Mouse (Mus musculus) forebrain, embryonic 11.5 days (tissue): ENCODE measurements around the gene Exoc3l4. TPM values are rescaled to one million over a fixed set of nuclear protein-coding genes. Genes with fewer than 3 reads are reported as not detected.

Source experiments
- ATAC-seq: fragments of 200-750 bp; cut with Nextera tagmentation; replicated peaks from 2 replicates; pipeline ENCODE4 v1.8.0; 2017; ENCODE audit warnings: moderate TSS enrichment; ENCODE audit not compliant: low FRiP score
- DNase-seq: peaks from one replicate; pipeline ENCODE4 v3.0.0-alpha.2; 2017; ENCODE audit warnings: low spot score
- H3K27ac ChIP-seq: fragments of 300-500 bp; sonication (generic); 2 replicates; pipeline ENCODE4 v1.5.1; 2014; ENCODE audit warnings: low read depth, low read length
- H3K27me3 ChIP-seq: fragments of 300-500 bp; sonication (generic); 2 replicates; pipeline ENCODE4 v1.6.1; 2014; ENCODE audit warnings: mild to moderate bottlenecking, low read length, mixed read lengths; ENCODE audit not compliant: control insufficient read depth, insufficient read depth
- H3K36me3 ChIP-seq: fragments of 300-500 bp; sonication (generic); 2 replicates; pipeline ENCODE4 v1.6.1; 2014; ENCODE audit warnings: mild to moderate bottlenecking, low read length, moderate library complexity, mixed read lengths; ENCODE audit not compliant: control insufficient read depth, insufficient read depth
- H3K4me1 ChIP-seq: fragments of 300-500 bp; sonication (generic); replicated peaks from 2 replicates; pipeline ENCODE4 v1.6.1; 2014; ENCODE audit warnings: low read length, mixed read lengths; ENCODE audit not compliant: control insufficient read depth, insufficient read depth
- H3K4me2 ChIP-seq: fragments of 300-500 bp; sonication (generic); 2 replicates; pipeline ENCODE4 v1.6.1; 2014; ENCODE audit warnings: low read depth, mild to moderate bottlenecking, low read length, moderate library complexity, mixed read lengths; ENCODE audit not compliant: severe bottlenecking
- H3K4me3 ChIP-seq: fragments of 300-500 bp; sonication (generic); 2 replicates; pipeline ENCODE4 v1.5.1; 2014; ENCODE audit warnings: low read depth, low read length
- H3K9ac ChIP-seq: fragments of 300-500 bp; sonication (generic); 2 replicates; pipeline ENCODE4 v1.6.1; 2014; ENCODE audit warnings: low read length
- H3K9me3 ChIP-seq: fragments of 300-500 bp; sonication (generic); 2 replicates; pipeline ENCODE4 v1.6.1; 2016; ENCODE audit warnings: low read length, mixed read lengths; ENCODE audit not compliant: control insufficient read depth
- WGBS: fragments of 180-500 bp; shearing (Covaris S2); extraction: QIAGEN DNeasy Blood & Tissue Kit; methylation state at CpG from one replicate; pipeline ENCODE4 v1.1.7; 2014; 5-methylcytosine and 5-hydroxymethylcytosine counted together
- polyA plus RNA-seq: library from polyadenylated mRNA; unstranded; fragments of >200 nt; fragmentation: Nextera tagmentation; extraction: Ambion mirVana; gene quantifications from 2 replicates; pipeline ENCODE4 v1.2.1, GENCODE M21; 2014

Exoc3l4 gene
- polyA plus RNA-seq, 1 experiment from 2014 or later, result 3.3 TPM

DNA sequence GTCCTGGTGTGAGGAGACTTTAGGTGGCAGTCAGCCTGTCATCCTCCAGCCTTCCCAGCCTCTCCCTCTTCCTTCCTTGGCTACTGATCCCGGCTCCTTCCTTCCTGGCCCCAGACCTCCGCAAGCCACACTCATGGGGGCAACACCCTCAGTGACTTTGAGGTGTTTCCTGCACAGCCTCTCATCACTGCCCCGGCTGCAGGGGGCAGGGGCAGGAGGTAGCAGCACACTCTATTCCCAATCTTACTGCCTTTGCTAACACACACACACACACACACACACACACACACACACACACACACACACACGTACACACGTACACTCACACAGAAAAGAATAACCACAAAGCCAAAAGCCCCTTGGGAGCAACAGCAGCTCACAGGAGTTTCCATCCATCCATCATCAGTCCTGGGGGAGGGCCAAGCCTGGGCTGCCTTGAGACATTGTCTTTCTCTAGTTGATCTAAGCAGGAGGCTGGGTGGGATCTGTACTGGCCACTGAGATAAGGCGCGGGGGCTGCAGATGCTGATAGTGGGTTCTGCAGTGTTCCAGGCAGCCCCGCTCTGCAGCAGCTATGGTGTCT is 18.0 kb downstream of the Exoc3l4 start:
- Histone ChIP-seq H3K36me3 (no peaks in the 10 kb centered on the region), H3K9me3 (no peaks in the 10 kb centered on the region), H3K27ac (no peak overlapping the region), H3K4me3 (no peak overlapping the region), H3K4me2 (no peak overlapping the region), H3K4me1 (peaks cover 3% of the 10 kb centered on the region; the same call in 1 of the 2 replicates), H3K27me3 (peaks cover 20% of the 10 kb centered on the region), H3K9ac (no peak overlapping the region)
- ATAC-seq (no peak), DNase-seq (no peak)
- 66% methylated on average over 8 of the region's 8 CpGs for WGBS

DNA sequence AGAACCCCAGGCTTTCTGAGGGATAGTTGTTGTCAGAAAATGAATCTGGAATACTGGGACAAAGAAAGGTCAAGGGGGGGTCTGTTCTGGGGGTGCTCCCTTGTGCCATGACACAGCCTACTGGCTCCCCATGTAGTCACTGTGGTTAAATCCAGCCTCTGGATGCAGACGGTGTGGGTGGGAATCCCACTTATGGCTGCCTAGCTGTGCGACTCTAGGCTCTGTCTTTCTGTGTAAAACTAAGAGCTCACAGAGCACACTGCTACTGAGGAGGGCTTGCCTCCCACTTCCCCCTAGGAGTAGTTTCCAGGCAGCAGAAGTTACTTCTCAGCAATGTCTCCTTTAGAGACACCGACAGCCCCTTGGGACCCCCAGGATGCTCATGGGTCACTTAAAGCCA is 19.4 kb downstream of the Exoc3l4 start:
- Histone ChIP-seq H3K4me2 (no peak overlapping the region), H3K4me3 (no peak overlapping the region), H3K27ac (no peak overlapping the region), H3K9ac (no peak overlapping the region), H3K4me1 (no peaks in the 10 kb centered on the region), H3K27me3 (peaks cover 7% of the 10 kb centered on the region), H3K36me3 (no peaks in the 10 kb centered on the region), H3K9me3 (no peaks in the 10 kb centered on the region)
- DNase-seq (no peak), ATAC-seq (no peak)
- 87% methylated on average over 3 of the region's 3 CpGs for WGBS

DNA sequence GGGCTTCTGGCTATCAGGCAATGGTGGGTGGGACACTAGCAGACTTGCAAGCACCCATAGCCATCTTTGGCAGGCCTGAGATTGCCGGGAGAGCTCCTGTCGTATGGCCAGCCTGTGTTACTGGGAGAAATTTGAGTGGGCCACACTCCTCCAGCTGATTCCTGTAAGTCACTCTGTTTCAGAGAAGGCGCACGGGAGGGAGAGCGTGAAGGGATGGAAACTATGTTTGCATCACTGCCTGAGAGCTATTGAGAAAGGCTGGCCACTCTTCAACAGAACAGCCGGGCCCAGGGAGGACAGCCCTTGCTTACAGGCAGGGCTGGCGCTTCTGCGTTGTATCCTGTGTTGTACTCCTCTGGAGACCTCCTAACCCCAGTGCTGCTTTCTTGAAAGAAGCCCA is 19.8 kb downstream of the Exoc3l4 start:
- DNase-seq, result no peak
- WGBS, result 76% methylated on average over 8 of the region's 8 CpGs
- H3K4me2 ChIP-seq, result no peak overlapping the region
- no peaks in the 10 kb centered on the region for H3K36me3 ChIP-seq
- H3K4me1 ChIP-seq, result no peaks in the 10 kb centered on the region
- no peak overlapping the region for H3K9ac ChIP-seq
- ATAC-seq, result no peak
- no peak overlapping the region for H3K27ac ChIP-seq
- H3K4me3 ChIP-seq, result no peak overlapping the region
- H3K9me3 ChIP-seq, result no peaks in the 10 kb centered on the region
- peaks cover 6% of the 10 kb centered on the region for H3K27me3 ChIP-seq

DNA sequence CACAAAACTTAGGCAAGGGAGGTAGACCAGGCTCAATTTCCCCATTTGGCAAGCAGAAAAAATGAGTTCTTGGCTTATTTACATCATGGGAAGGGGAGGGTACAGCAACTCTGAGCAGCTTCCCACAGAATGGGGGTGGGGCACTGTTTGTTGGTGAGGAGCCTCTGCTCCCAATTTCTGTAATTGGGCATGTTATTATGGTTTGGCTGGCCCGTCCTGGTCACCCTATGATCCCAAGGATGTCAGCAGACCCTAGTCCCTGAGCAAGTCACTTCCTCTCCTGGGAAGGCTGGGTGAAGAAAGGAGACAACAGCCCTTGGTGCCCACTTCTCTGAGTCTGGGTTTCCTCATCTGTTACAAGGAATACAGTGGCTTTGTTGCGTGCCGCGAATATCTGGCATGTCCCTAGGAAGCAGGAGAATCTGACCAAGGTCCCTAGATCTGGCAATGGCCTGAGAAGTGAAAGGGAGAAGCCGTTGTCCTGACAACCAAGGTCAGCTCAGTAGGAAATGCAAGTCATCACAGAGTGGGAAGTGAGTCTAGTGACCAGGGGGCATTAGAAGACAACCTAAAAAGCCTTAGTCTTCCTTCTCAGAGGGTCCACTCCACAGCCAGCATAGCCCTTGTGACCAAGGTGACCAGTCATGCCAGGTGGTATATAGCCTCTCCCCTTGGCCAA is 20.5 kb downstream of the Exoc3l4 start:
- Histone ChIP-seq H3K27ac (no peak overlapping the region), H3K4me1 (no peaks in the 10 kb centered on the region; the same call in 1 of the 2 replicates), H3K9ac (no peak overlapping the region), H3K9me3 (no peaks in the 10 kb centered on the region), H3K4me3 (no peak overlapping the region), H3K36me3 (no peaks in the 10 kb centered on the region), H3K27me3 (peaks cover 9% of the 10 kb centered on the region), H3K4me2 (no peak overlapping the region)
- 77% methylated on average over 5 of the region's 5 CpGs for WGBS
- ATAC-seq (no peak), DNase-seq (no peak)

DNA sequence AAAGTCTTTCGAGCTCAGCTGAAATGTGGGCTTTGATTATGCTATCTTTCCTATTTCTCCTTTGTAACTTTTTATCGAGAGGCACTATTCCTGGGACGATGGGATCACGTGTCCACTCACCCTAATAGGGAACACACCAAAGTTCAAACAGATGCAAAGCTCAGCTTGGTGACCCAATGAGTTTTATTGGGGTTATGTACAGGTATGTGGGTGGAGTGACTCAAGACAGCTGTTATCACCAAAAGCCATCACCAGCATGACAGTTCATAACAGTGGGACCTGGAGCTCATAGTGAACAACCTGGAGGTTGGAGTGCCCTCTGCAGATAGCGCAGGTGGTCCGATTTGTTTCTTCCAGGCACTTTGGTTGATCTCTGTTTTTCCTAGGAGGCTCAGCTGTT is 22.0 kb downstream of the Exoc3l4 start:
- no peak overlapping the region for H3K4me3 ChIP-seq
- no peak for ATAC-seq
- DNase-seq, result no peak
- H3K4me2 ChIP-seq, result no peak overlapping the region
- no peaks in the 10 kb centered on the region for H3K36me3 ChIP-seq
- H3K4me1 ChIP-seq, result peaks cover 5% of the 10 kb centered on the region
- 84% methylated on average over 6 of the region's 6 CpGs for WGBS
- no peaks in the 10 kb centered on the region for H3K9me3 ChIP-seq
- no peak overlapping the region for H3K27ac ChIP-seq
- peaks cover 23% of the 10 kb centered on the region for H3K27me3 ChIP-seq
- H3K9ac ChIP-seq, result no peak overlapping the region

DNA sequence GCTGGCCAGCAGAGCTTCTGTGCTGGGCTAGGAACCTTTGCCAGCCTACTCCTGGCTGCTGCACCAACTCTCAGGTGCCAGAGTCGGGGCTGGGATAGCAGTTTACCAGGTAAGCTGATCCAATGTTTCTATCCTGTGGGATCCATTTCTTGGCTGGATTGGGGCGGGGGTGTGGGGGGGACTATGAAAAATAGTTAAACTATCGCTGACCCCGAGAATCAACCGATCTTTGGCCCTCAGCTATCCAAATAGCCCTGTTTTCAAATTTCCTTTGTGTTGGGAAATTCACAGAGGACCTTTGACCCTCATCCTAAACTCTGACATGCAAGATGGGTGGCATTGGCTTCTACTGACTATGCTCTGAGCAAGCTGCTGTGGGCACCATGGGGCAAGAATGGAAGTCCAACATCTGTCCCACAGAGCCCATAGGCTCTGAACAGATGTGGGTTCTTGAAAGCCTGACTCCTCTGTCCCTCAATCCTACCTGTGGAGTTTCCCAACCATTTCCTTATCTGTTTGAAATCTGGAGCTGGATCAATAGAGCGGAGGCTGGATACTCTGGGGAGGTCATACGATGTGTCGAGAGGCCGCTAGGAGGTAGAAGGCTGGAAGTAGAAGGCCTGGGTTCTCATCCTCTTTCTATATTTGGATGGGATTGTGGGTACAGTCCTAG is 24.0 kb downstream of the Exoc3l4 start:
- Histone ChIP-seq H3K4me3 (no peak overlapping the region), H3K4me2 (no peak overlapping the region), H3K4me1 (peaks cover 8% of the 10 kb centered on the region), H3K9ac (no peak overlapping the region), H3K9me3 (no peaks in the 10 kb centered on the region), H3K27ac (no peak overlapping the region), H3K27me3 (peaks cover 43% of the 10 kb centered on the region), H3K36me3 (no peaks in the 10 kb centered on the region)
- 95% methylated on average over 9 of the region's 9 CpGs for WGBS
- DNase-seq, result no peak
- no peak for ATAC-seq

DNA sequence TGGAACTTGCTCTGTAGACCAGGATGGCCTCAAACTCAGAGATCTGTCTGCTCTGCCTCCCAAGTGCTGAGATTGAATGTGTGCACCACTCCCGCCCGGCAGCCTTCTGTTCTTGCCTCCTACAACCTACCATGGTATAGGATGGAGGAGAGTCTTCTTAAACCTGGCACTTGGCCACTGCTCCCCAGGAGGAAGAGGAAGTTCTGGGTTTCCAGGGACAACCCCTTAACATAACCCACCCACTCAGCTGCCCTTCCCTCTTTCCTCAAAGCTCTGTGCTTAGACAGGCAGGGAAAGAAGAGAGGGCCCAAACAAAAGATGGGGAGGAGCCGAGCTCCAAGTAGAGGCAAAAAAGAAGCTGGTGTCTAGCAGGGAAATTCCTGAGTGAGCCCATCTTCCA is 24.7 kb downstream of the Exoc3l4 start:
- 51% methylated on average over 3 of the region's 3 CpGs for WGBS
- H3K36me3 ChIP-seq, result no peaks in the 10 kb centered on the region
- no peak overlapping the region for H3K9ac ChIP-seq
- no peaks in the 10 kb centered on the region for H3K9me3 ChIP-seq
- no peak overlapping the region for H3K27ac ChIP-seq
- ATAC-seq (no peak), DNase-seq (no peak)
- no peak overlapping the region for H3K4me3 ChIP-seq
- peaks cover 10% of the 10 kb centered on the region for H3K4me1 ChIP-seq
- H3K4me2 ChIP-seq, result no peak overlapping the region
- peaks cover 50% of the 10 kb centered on the region for H3K27me3 ChIP-seq

DNA sequence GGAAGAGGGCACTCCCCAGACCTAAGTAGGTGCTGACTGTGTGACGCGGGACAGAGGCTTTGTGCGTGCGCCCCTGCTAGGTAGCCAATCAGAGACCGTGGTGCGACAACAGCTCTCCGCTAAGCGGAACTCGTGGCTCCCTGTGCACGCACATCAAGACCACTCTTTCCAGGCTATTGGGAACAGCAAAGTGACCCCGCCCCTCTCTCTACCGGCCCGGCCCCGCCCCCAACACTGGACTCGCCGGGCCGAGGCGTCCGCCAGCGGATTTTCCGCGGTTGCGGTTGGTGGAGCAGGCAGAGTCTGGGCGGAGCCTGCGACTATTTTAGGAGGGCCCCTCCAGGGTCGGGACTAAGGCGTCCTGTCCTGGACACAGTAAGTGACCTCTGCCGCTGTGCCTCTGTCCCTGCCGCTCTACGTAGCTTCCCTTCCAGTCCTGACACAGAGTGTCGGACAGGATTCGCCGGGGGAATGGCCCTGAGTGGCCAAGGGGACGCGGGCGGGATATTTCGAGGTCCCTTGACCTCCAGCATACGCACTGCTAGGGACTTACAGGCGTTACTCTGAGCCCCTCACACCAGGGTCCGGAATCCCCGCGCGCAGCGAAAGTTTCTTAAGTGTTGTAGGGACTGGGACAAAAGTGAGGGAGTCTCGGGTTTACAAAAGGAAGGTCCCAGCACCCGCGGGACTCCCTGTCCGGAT is 25.6 kb downstream of the Exoc3l4 start, which contains the start of gene Tnfaip2:
Gene Tnfaip2, plus strand, starts transcription at position 161 of the 702 bp plus-strand sequence.
- no peaks in the 10 kb centered on the region for H3K36me3 ChIP-seq
- DNase-seq (peak; percentile 87), ATAC-seq (peak; percentile 86)
- H3K4me3 ChIP-seq, result peak within 1 kb of the TSS; percentile 37
- H3K4me2 ChIP-seq, result peak within 1 kb of the TSS; percentile 74
- peaks cover 12% of the 10 kb centered on the region for H3K4me1 ChIP-seq
- 1% methylated on average over 48 of the region's 48 CpGs for WGBS
- H3K9ac ChIP-seq, result peak within 1 kb of the TSS; percentile 2; the same call in 1 of the 2 replicates
- no peaks in the 10 kb centered on the region for H3K9me3 ChIP-seq
- H3K27me3 ChIP-seq, result peaks cover 59% of the 10 kb centered on the region
- H3K27ac ChIP-seq, result no peak within 1 kb of the TSS
